Mouse (Mus musculus) monocyte, adult 2 months (primary cell): Measurements from ENCODE around the gene Ciart.
"Not testable (repeated sequence)": the region's sequence is repeated elsewhere in the genome, so short reads cannot be mapped to it uniquely, and the experiment has no call there.

Source experiments
- DNase-seq, 2 experiments: peaks; one replicate each; pipeline ENCODE4 v3.0.0; 2022; ENCODE audit warnings: low spot score in 2 of 2, low read depth in 1 of 2

Gene Ciart

GRCm38 (mm10) chr3:95902373-95902625 lies 20.2 kb upstream of the Ciart start:
- DNase-seq: no peak

DNA sequence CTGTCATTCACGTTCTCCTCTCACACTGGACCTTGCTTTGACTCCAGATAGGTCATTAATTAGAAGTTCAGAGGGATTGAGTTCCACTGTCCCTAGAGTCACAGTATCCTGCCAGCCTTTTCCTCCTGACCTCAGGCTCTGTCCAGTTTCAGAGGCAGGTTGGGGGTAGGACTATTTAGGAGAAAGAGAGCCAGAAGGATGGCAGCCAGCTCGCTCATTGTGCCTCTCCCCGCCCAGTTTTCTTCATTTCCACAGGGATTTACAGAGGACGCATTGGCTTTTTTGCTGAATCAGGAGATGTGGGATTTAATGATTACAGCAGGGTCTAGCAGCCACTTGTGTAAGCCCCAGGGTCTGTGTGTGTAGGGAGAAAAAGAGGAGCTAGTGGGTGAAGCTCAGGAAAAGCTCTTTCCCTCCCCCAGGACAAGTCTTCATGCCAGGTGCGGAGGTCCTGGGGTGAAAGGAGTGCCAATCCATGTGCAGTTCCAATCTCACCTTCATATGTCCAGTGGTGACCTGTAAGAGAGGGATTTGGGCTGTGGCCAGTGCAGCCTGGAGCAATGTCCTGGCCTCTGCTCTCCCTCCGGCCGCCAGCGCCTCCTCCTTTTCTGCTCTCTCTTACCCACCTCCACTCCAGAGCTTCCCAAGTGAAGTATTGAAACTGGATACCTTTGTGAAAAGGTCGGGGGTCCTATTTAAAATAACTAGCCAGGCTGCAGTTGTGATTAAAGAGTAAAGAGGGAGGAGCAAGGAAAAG lies 19.7 kb upstream of the Ciart start:
- DNase-seq: no peak

DNA sequence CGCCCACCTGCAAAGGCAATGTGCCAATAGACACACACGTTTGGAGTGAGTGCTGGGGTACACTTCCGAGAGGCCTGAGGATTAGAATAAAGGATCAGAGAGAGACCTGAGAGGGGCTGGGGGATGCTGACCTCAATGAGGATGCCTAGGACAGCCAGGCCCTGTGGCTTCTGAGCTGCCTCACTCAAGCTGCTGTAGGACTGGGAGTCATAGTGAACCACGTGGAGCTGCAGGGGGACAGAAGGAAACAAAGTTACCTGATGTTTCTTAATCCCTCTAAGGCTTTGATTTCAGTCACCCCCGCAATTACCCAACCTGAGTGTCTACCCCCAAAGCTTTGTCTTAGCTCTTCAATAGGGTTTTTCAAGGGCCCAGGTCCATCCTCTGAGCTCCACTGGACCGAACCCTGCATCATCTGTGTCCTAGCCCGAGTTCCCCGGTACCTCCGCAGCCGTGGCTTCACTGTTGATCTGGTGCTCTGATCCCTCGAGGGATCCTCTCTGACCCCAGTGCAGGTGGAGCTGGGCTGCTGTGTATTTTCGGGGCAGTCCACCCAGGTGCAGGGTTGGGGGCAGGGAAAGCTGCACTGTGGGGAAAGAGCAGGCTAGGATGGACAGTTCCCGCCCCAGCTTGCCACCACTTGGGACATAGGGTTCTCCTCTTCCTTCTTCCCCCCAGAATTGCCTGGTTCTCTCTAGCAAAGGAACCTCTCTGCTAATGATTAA lies 17.9 kb upstream of the Ciart start:
- DNase-seq: no peak

DNA sequence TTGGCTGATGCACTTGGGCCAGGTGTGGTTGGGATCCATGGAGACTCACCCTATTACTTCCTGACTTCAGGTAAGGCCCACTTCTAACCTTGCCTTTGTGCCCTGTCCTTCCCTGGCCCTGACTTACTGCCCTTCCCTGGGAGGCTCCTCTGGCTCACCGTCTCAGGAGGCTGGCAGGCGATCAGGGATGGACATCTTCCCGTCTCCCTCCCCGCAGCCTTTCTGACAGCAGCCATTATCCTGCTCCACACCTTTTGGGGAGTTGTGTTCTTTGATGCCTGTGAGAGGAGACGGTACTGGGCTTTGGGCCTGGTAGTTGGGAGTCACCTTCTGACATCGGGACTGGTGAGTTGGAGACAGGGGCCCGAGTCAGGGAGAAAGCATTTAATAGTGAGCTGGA lies 13.4 kb upstream of the Ciart start:
- DNase-seq: not testable (repeated sequence)

GRCm38 (mm10) chr3:95894317-95895160 lies 12.5 kb upstream of the Ciart start:
- no peak for DNase-seq

DNA sequence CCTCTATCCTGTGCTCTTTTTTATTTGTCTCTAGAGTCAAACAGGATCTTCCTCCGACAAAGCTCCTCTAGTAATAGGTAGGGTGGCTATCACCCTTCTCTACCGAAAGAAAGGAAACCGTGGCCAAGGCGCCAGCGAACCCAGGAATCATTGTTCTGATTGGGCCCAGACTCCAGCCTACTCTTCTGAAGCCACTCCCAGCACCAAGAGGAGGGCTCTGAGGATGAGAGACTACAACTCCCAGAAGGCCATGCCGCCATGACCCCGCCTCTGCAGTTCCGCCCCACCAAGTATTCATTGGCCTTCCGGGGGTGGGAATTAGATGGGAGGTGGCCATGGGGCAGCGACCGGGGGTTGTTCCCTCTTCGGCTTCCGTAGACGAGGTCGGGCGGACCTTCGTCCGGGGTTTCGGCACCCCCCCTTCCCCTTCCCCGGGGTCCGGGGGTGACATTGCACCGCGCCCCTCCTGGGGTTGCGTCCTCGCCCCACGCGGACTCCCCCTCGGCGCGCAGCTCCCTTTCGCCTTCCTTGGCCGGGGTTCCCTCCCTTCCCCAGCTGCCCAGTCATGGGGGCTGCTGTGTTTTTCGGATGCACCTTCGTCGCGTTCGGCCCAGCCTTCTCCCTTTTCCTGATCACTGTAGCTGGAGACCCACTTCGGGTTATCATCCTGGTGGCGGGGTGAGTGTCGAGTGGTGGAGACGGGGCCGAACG lies 11.7 kb upstream of the Ciart start, which contains the start of gene Aph1a:
Aph1a (plus strand) TSS at position 364 of the 711 bp plus-strand sequence.
- peak; percentile 89 to 90 for DNase-seq

GRCm38 (mm10) chr3:95893126-95893525 lies 11.1 kb upstream of the Ciart start:
- DNase-seq: no peak

DNA sequence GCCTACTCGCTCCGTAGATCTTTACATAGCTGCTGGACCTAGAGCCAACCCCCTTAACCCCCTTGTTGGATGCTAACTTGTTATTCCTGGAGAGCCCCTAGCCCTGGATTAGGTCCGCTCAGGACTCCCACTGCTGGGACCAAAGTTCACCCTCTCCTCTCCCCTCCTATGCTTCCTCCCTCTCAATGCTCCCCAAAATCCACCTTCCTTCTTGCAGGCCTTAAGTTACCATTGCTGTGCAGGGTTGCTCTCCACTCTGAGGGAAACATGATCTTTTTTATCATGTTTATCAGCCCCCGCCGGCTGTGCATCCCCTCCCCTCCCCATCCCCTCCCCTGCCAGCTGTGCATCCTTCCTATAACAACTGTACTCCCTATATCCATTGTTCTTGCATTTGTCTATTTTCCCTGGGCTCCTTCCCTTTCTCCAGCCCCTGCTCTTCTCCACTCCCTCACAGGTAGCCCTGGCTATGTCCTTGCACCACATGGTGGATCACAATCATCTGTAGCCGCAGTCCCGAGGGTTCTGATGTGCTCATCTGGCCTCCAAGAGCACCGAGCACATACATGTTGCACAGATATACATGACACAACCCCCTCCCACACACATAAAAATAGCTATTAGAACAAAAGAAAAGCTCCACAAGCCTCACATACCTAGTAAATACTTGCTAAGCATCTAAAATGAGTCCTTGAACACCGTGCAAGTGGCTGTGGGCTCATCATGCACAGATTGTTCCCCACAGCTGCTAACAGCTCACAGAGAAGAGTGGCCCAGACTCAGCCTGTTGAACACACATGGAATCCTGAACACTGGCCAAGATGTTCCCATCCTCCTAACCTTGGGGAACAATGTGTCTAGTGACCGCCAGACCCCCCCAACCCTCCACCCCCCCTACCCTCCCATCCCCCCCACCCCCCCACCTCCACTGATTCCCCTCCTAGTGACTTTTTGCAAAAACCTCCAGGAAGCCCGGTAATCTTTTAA lies 10.3 kb upstream of the Ciart start:
- no peak for DNase-seq

- DNase-seq: peak in 1 of 2 experiments; percentile 43
Measured at GRCm38 (mm10) chr3:95891211-95892065, 9.4 kb upstream of the Ciart start, which contains the start of gene BC028528. Gene BC028528, minus strand, starts transcription at chr3:95892005.

- DNase-seq: no peak
Measured at GRCm38 (mm10) chr3:95889664-95890063, 7.6 kb upstream of the Ciart start.

DNA sequence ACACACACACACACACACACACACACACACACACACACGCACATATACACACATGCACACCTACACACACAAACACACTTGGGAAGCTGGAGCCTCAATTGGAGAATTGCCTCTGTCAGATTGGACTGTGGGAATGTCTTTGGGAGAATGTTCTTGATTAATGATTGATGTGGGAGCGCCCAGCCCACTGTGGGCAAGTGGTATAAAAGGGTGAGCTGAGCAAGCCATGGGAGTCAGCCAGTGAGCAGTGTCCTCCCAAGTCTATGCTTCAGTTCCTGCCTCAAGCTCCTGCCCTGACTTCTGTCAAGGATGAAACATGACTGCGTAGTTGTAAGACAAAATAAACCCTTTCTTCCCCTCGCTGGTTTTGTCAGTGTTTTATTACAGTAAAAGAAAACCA lies 5.5 kb upstream of the Ciart start:
- DNase-seq: no peak

- DNase-seq: no peak
Measured at GRCm38 (mm10) chr3:95884400-95884799, 2.3 kb upstream of the Ciart start.

- no peak for DNase-seq
Measured at GRCm38 (mm10) chr3:95882816-95883425, 870 bp upstream of the Ciart start.

GRCm38 (mm10) chr3:95879063-95879462 lies 3.0 kb downstream of the Ciart start:
- DNase-seq: no peak

DNA sequence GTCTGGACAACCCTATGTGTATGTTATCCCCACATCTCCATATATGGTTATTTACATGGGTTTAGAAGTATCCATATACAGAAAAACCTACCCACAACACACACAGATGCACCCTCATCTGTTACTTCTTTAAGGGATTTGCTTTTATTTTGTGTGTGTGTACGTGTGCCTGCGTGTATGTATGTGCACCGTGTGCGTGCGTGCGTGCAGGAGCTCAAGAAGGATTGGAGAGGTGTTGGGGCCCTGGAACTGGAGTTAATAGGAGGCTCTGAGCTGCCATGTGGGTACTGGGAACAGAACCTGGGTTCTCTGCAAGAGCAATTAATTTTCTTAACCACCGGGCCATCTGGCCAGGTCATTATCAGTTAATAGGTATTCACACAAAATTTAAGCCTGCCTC lies 10.0 kb downstream of the Ciart start:
- DNase-seq: no peak

DNA sequence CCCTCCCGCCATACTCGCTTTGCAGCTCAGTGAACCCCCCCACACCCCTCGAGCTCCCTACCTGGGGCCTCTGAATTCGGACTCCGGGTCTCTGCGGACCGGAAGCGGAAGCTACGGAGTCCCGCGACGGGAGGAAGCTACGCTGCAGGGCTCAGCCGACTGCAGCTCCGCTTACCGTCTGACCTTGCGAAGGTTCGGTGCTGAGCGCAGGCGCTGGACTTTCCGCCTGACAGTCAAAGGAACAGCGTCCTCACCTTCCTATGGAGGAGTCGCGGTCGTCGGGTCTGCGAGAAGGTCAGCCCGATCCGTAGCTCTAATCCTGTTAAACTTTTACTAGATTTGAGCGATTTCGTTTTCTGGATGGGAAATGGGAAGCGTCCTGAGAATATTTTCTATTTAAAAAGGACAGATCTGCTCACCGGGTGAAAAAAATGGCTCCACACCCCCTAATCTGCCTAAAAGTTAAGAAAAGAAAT lies 10.6 kb downstream of the Ciart start, which contains the start of gene Mrps21:
Mrps21 (minus strand) TSS at position 128 of the 476 bp plus-strand sequence.
- peak; percentile 50 to 69 for DNase-seq

- no peak for DNase-seq
Measured at GRCm38 (mm10) chr3:95870976-95871375, 11.1 kb downstream of the Ciart start.

GRCm38 (mm10) chr3:95867408-95867807 lies 14.6 kb downstream of the Ciart start:
- DNase-seq: no peak
